Mouse (Mus musculus): ENCODE measurements around the gene Vmn1r168.
"Not testable (repeated sequence)": the region's sequence is repeated elsewhere in the genome, so short reads cannot be mapped to it uniquely, and the experiment has no call there.

- not testable (repeated sequence) for TF ChIP-seq JUND (conservative IDR thresholded peaks at IDR 0.05; ENCODE audit: low read depth, low read length); TBP (conservative IDR thresholded peaks at IDR 0.05; ENCODE audit: low read depth, low read length); CTCF (conservative IDR thresholded peaks at IDR 0.05 in 1 of 2, IDR thresholded peaks at IDR 0.05 in 1 of 2; ENCODE audit: low read depth in 2 of 2, low read length in 2 of 2); EP300 (IDR thresholded peaks at IDR 0.05; ENCODE audit: low read length); POLR2AphosphoS2 (IDR thresholded peaks at IDR 0.05; ENCODE audit: low read depth, low read length); POLR2A (IDR thresholded peaks at IDR 0.05; ENCODE audit: low read depth, low read length); BHLHE40 (IDR thresholded peaks at IDR 0.05; ENCODE audit: low read depth, low read length); UBTF (IDR thresholded peaks at IDR 0.05; ENCODE audit: low read depth, low read length); ZMIZ1 (IDR thresholded peaks at IDR 0.05; ENCODE audit: low read depth, low read length); SIN3A (IDR thresholded peaks at IDR 0.05; ENCODE audit: low read length); IRF4 (IDR thresholded peaks at IDR 0.05; ENCODE audit: low read depth, low read length); ZC3H11A (IDR thresholded peaks at IDR 0.05; ENCODE audit: low read depth, low read length); E2F4 (IDR thresholded peaks at IDR 0.05; ENCODE audit: insufficient replicate concordance, low read depth, low read length)
Observed at GRCm38 (mm10) chr7:23507106-23507505, 32.4 kb upstream of the Vmn1r168 start, which contains the start of gene Vmn1r167.
